Mouse (Mus musculus): ENCODE data around the gene Cmas. TPM values are rescaled to one million over a fixed set of nuclear protein-coding genes. Genes with fewer than 3 reads are reported as not detected.

Cmas gene
- 98.8 TPM for polyA plus RNA-seq (2017; shearing (Covaris generic))

GRCm38 (mm10) chr6:142756507-142757333 lies at the start of gene Cmas:
Gene Cmas, plus strand, starts transcription at chr6:142756686.

GRCm38 (mm10) chr6:142804402-142804801 lies 47.9 kb downstream of the Cmas start, which contains the start of gene Sult6b2:
Gene Sult6b2, minus strand, starts transcription at chr6:142804502.

Other genes starting within 250 kb of the Cmas start
- 26.8 TPM for gene Ldhb, start 248.7 kb upstream of the Cmas start, polyA plus RNA-seq (2017; shearing (Covaris generic))
- 5.3 TPM for gene Kcnj8, start 185.1 kb upstream of the Cmas start, polyA plus RNA-seq (2017; shearing (Covaris generic))
- 0.41 TPM for gene Abcc9, start 54.4 kb upstream of the Cmas start, polyA plus RNA-seq (2017; shearing (Covaris generic))
- not detected for gene Sult6b2, start 47.8 kb downstream of the Cmas start, polyA plus RNA-seq (2017; shearing (Covaris generic))
- 1.1 TPM for gene St8sia1, start 207.8 kb downstream of the Cmas start, polyA plus RNA-seq (2017; shearing (Covaris generic))

Data from effector memory CD4-positive, alpha-beta T cell, adult 7 months (primary cell).